Mouse (Mus musculus) B cell, adult (primary cell): ENCODE data around the gene Tex13c2. TPM values are rescaled to one million over a fixed set of nuclear protein-coding genes. Genes with fewer than 3 reads are reported as not detected.

Source experiments
- total RNA-seq: library from RNA; stranded (reverse); gene quantifications from 4 replicates; pipeline ENCODE4 v1.2.4, GENCODE M21; 2023; ENCODE audit not compliant: inconsistent age

The Tex13c2 gene
- total RNA-seq, result not detected in 4 replicates

GRCm38 (mm10) chrX:42489446-42489845 lies at the start of gene Tex13c2:
TSS of gene Tex13c2 (plus strand) at chrX:42489691.

GRCm38 (mm10) chrX:42502291-42503043 lies 13.0 kb downstream of the Tex13c2 start, which contains the start of gene Sh2d1a:
TSS of gene Sh2d1a (plus strand) at chrX:42502453.

Other genes with a start within 250 kb of the Tex13c2 start
- gene Sh2d1a, start 12.8 kb downstream of the Tex13c2 start, total RNA-seq, result not detected in 4 replicates